Mouse (Mus musculus) thymus, adult 2 months (tissue): ENCODE data around the gene Eif4e2. TPM values are rescaled to one million over a fixed set of nuclear protein-coding genes. Genes with fewer than 3 reads are reported as not detected.

Experiments
- DNase-seq: peaks from one replicate; pipeline ENCODE4 v3.0.0; 2021
- H3K27ac ChIP-seq: fragments of 200-500 bp; 2 replicates; pipeline ENCODE4 v1.5.1; 2012; ENCODE audit warnings: low read length, control low read depth; ENCODE audit not compliant: control insufficient read depth, insufficient read depth
- H3K27me3 ChIP-seq: fragments of 200-500 bp; 2 replicates; pipeline ENCODE4 v1.6.1; 2012; ENCODE audit warnings: mild to moderate bottlenecking, low read length, moderate library complexity, mixed read lengths; ENCODE audit not compliant: control insufficient read depth, insufficient read depth
- H3K36me3 ChIP-seq: fragments of 200-500 bp; 2 replicates; pipeline ENCODE4 v1.6.1; 2012; ENCODE audit warnings: mild to moderate bottlenecking, low read length, moderate library complexity; ENCODE audit not compliant: control insufficient read depth, insufficient read depth
- H3K4me1 ChIP-seq: fragments of 200-500 bp; replicated peaks from 2 replicates; pipeline ENCODE4 v1.6.1; 2012; ENCODE audit warnings: low read length; ENCODE audit not compliant: control insufficient read depth, insufficient read depth
- H3K4me3 ChIP-seq: fragments of 200-500 bp; 2 replicates; pipeline ENCODE4 v1.5.1; 2012; ENCODE audit warnings: mild to moderate bottlenecking, low read length, control low read depth, moderate library complexity; ENCODE audit not compliant: control insufficient read depth, insufficient read depth
- CTCF ChIP-seq: fragments of 200-500 bp; IDR thresholded peaks from 2 replicates; pipeline ENCODE4 v1.5.1; 2012; ENCODE audit warnings: mild to moderate bottlenecking, control low read depth, low read length, moderate library complexity, borderline replicate concordance; ENCODE audit not compliant: control insufficient read depth, poor library complexity, insufficient read depth; ENCODE audit errors: extremely low read depth
- POLR2A ChIP-seq: fragments of 200-500 bp; IDR thresholded peaks from 2 replicates; pipeline ENCODE4 v1.6.1; 2012; ENCODE audit warnings: mild to moderate bottlenecking, low read length, control low read depth, moderate library complexity; ENCODE audit not compliant: control insufficient read depth, poor library complexity, insufficient read depth; ENCODE audit errors: extremely low read depth
- WGBS: fragments of 180-500 bp; shearing (Covaris S2); methylation state at CpG from one replicate; pipeline ENCODE4 v1.1.7; 2018; 5-methylcytosine and 5-hydroxymethylcytosine counted together
- polyA plus RNA-seq: library from polyadenylated mRNA; depleted of rRNA; stranded (reverse); fragments of >200 nt; gene quantifications from 2 replicates; pipeline ENCODE4 v1.2.3, GENCODE M21; 2012

Gene Eif4e2
- polyA plus RNA-seq, 1 experiment: 41.9 TPM

DNA sequence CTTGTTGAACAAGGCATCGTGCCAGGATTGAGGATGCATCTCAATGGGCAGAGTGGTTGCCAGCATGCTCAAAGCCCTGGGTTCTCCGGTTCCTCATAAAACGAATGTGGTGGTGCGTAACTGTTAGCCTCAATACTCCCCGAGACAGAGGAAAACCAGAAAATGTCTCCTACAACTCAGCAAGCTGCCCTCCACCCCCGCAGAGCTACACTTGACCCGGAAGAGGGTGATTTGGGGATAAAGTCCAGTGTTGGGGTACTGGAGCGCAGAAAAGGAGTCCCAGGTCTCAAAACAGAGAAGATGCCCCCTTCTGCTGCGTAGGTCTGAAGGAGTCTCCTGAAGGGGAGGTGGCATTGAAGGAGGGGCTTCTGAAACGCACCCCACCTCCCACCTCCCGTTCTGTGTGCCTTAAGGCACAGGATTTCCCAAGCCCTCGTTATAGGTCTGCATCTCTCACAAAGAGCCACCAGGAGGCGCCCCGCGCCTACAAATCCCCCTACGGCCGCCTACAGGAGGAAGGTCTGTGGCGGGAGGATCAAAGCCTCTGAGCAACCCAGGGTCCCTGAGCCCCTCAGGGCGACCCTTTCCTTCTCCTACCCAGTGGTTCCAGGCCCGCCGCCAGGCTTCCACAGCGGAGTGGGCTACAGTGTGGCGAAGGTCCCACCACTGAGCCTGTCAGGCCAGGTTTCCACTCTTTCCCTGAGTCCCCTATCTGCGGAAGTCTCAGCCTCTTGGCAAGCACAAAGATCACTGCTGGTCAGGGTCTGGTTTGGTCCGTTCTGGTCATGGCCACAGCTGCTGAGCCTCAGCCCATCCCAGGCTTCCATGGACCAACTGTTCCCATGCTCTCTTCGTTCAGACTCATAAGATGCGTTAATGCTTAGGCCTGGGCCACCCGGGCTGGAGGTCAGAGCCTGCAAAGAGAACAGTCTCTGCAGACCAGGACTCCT is 39.4 kb upstream of the Eif4e2 start:
- no peaks in the 10 kb centered on the region; the same call in 1 of the 2 replicates for H3K27me3 ChIP-seq
- 36% methylated on average over 28 of the region's 28 CpGs for WGBS
- H3K4me3 ChIP-seq: no peak overlapping the region
- H3K4me1 ChIP-seq: no peaks in the 10 kb centered on the region
- no peaks in the 10 kb centered on the region for H3K36me3 ChIP-seq
- TF ChIP-seq POLR2A (no peak), CTCF (peak; percentile 87)
- no peak overlapping the region for H3K27ac ChIP-seq
- peak; percentile 61 for DNase-seq

DNA sequence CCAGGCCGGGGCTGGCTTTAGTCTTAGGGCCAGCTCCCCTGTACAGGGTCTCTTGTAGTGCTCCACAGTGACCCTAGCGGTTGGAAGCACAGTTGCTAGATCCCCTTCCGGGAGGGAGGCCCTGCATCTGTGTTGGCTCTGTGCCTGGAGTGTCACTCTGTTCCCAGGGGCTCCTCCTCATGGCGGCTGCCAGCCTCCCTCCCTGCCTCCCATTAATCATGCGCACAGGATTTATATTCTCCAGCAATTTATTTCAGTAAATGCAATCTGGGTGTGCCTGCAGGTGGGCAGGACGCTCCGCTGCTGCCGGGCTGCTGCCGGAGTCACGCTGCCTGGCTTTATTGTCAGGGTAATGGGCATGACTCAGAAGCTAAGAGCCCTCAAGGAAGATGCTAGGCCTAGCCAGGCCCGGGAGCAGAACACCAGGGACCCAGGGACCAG is 37.8 kb upstream of the Eif4e2 start:
- DNase-seq: no peak
- Histone ChIP-seq H3K4me3 (no peak overlapping the region), H3K27me3 (no peaks in the 10 kb centered on the region; the same call in 1 of the 2 replicates), H3K4me1 (no peaks in the 10 kb centered on the region), H3K36me3 (no peaks in the 10 kb centered on the region), H3K27ac (no peak overlapping the region)
- TF ChIP-seq POLR2A (no peak), CTCF (no peak)
- 34% methylated on average over 11 of the region's 11 CpGs for WGBS

DNA sequence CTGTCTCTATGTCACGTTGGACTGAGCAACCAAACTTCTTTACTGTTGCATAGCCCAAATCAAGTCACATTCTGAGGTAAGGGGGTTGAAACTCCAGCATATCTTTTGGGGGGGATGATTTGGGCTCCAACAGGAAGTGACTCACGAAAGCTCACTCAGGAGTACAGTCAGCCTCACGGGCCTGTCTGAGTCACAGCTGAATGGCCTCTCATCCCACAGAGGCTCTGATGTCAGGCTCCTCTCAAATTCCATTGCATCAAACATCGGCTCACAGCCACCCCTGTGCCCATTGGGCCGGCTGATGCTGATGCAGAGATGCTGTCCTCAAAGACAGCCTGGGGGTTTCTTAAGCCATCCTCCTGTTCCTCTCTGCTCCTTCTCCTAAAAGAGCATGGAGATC is 32.8 kb upstream of the Eif4e2 start:
- H3K36me3 ChIP-seq: no peaks in the 10 kb centered on the region
- peaks cover 6% of the 10 kb centered on the region; the same call in 1 of the 2 replicates for H3K4me1 ChIP-seq
- no peak for DNase-seq
- H3K27me3 ChIP-seq: no peaks in the 10 kb centered on the region; the same call in 1 of the 2 replicates
- WGBS: 34% methylated on average over 5 of the region's 5 CpGs
- no peak overlapping the region for H3K27ac ChIP-seq
- TF ChIP-seq CTCF (no peak), POLR2A (no peak)
- no peak overlapping the region for H3K4me3 ChIP-seq

DNA sequence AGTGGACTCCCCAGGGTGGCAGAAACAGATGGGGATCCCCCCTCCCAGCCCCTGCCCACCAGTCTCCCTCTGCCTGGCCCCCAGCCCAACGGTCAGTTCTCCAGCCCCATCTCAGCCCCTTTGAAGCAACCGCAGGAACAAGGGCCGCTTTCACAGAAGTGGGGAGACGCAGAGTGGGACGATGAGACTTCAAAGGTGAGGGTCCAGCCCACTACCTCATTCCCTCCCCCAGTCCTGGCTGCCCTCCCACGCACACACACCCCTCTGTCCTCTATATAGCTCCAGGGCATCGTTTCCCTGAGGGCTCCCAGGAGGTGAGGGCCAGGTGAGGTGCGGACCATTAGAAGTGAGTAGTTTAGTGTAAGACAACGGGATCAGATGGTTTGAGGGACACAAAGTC is 30.7 kb upstream of the Eif4e2 start, which contains the start of gene Prss56:
Prss56 (plus strand) TSS at position 301 of the 400 bp plus-strand sequence.
- WGBS: 79% methylated on average over 9 of the region's 9 CpGs
- Histone ChIP-seq H3K4me1 (peaks cover 13% of the 10 kb centered on the region; the same call in 1 of the 2 replicates), H3K36me3 (no peaks in the 10 kb centered on the region), H3K27ac (no peak within 1 kb of the TSS), H3K4me3 (no peak within 1 kb of the TSS), H3K27me3 (peaks cover 8% of the 10 kb centered on the region)
- no peak for TF ChIP-seq POLR2A
- no peak for TF ChIP-seq CTCF
- DNase-seq: no peak

DNA sequence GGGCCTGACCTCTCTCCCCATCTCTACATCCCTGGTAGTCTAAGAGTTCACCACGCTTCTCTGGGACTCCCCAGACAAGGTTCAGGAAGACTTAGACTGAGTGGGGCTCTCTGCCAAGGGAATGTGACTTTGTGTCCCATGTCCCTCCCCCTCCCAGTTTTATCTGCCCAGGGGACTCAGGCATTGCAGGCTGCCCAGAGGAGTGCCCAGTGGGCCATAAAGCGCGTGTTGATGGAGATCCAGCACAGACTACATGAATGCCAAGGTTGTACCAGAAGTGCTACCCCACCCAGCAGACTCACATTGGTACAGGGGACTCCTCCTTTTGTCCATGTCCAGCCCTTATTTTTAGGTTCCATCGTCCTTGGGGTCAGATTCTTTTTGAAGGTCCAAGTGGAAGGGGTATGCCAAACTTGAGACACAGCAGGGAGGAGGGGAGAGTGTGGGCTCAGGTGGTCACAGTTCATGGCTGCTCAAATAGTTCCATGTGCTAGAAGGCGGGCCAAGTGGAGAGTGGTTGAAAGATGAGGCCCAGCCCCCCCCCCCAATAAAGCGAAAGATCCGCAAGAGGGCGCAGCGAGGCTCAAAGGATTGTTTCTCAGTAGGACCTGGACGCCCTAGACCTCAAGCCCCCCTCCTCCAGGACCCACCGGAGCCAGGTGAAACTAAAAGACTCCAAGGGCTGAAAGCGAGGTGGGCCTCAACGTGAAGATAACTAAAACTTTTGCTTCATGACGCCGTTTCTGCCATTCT is 29.5 kb upstream of the Eif4e2 start:
- TF ChIP-seq POLR2A: no peak
- TF ChIP-seq CTCF: no peak
- 0 out of 2 replicates have a peak overlapping the region, but pooled peaks have one; percentile 2 for H3K4me3 ChIP-seq
- H3K27me3 ChIP-seq: peaks cover 8% of the 10 kb centered on the region
- WGBS: 39% methylated on average over 15 of the region's 15 CpGs
- H3K27ac ChIP-seq: no peak overlapping the region
- DNase-seq: no peak
- no peaks in the 10 kb centered on the region for H3K36me3 ChIP-seq
- peaks cover 13% of the 10 kb centered on the region; the same call in 1 of the 2 replicates for H3K4me1 ChIP-seq

DNA sequence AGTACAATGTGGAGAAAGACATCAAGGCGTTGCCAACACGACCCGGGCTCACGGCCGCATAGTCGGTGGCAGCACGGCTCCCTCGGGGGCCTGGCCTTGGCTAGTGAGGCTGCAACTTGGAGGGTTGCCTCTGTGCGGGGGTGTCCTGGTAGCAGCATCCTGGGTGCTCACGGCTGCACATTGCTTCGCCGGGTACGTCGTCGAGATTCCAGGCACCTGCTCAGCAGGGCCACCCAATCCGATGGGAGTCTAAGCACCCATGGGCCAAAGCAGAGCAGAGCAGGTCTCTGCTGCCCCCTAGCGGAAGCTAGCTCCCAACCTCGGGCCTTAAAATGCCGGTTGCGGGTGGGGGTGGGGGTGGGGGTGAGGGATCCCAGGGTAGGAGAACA is 29.0 kb upstream of the Eif4e2 start:
- H3K4me3 ChIP-seq: 0 out of 2 replicates have a peak overlapping the region, but pooled peaks have one; percentile 2
- WGBS: 7% methylated on average over 20 of the region's 20 CpGs
- DNase-seq: peak; percentile 65
- peaks cover 13% of the 10 kb centered on the region; the same call in 1 of the 2 replicates for H3K4me1 ChIP-seq
- H3K27me3 ChIP-seq: peaks cover 8% of the 10 kb centered on the region
- TF ChIP-seq POLR2A: no peak
- peak; percentile 79 for TF ChIP-seq CTCF
- H3K36me3 ChIP-seq: no peaks in the 10 kb centered on the region
- no peak overlapping the region for H3K27ac ChIP-seq
